Mouse (Mus musculus) CH12F3 (cell line): ENCODE results near the gene Lin52.

ENCODE experiments used
- in situ Hi-C: fragments of 300-500 bp; cut with MboI; formaldehyde crosslinking; loops from 2 replicates; pipeline ENCODE4 v1.14.3; 2020; ENCODE audit warnings: low sequenced_read_pairs

The Lin52 gene

DNA sequence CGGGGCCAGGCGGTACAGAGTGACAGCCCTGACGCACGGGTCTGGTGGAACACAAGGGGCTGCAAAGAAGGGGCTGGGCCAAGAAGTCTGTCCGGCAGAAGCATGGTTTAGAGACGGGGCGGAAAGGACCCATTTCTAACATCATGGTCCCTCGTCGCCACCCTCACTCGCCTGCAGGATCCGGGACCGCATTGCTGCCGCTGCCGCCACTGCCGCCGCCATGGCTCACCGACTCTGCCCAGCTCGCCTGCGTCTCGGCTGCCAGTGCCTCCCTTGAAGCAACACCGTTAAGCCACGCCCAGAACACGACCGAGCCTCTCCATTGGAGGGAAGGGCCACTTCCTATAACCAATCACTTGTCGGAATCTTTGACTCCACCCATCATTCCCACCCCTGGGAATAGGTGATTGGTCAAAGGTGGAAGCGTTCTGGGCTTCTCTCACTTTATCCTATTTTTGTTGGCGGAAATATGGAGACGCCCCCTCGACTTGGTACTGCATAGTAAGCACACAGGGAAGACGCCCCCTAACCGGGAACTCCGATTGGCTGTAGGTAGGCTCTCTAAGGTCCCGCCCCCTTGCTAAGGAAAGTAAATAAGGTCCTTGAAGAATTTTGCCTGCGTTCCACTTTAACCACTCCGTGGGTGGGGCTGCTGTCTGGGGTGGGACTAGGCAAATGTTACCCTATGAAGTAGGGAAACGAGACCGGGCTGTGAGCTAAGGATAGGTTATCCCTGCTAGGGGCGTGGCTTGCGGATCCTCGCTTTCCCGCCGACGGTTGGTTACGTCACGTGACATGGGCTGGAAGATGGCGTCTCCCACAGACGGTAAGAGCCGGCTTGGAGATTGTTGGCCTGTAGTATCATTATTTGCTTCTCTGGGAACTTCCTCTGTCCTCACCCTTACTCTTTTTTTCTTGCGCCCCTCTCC lies at the start of gene Lin52, which contains the start of gene Aldh6a1:
TSS of gene Lin52 (plus strand) at position 705 of the 929 bp plus-strand sequence.
TSS of gene Aldh6a1 (minus strand) at position 287 of the 929 bp plus-strand sequence.
- in situ Hi-C loops = no loop called here

DNA sequence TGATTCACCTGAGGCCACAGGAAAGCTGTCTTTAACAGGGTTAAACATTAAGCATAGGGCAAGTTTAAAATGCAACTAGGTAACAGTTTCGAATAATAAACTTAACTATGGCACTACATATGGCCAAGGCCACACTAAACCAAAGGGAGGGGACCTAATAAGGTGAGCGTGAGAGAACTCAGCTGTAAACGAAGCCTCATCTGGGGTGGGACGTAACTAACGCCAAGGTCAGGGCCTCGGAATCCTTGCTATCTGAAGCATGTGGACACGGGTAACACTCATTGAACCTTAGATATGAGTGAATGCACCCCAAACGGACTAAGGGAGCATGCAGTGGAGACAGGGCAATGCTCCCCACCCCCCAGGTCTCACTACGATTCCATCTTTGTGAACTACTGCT lies 48.3 kb upstream of the Lin52 start:
- in situ Hi-C loops = no loop called here

DNA sequence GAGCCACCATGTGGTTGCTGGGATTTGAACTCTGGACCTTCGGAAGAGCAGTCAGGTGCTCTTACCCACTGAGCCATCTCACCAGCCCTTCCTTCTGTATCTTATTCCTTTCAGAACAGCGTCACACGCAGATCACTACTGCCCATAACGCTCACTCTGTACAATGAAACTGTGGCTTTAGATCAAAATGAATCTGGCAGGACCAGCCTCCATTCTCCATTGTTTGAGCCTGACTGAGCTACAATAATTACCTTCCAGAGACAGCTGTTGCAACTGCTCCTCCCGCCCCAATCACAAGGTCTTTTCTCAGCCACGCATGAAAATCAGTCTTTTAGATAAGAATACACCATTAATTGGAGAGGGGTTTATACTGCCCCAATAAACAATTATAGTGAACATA lies 46.7 kb upstream of the Lin52 start:
- in situ Hi-C loops = no loop called here

DNA sequence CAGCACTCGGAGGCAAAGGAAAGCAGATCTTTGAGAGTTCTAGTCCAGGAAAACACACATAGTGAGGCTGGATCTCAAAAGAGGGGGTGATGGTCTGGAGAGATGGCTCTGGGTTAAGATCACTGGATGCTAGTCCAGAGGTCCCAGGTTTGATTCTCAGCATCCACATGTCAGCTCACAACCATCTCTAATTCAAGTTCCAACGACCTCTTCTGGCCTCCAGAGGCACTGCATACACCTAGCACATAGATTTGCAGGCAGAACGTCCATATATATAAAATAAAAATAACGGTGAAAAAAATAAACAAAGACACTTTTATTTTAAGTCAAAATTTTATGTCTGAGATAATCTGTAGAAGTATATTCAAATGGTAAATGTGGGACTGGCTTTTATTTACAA lies 44.0 kb upstream of the Lin52 start:
- in situ Hi-C loops = no loop called here

DNA sequence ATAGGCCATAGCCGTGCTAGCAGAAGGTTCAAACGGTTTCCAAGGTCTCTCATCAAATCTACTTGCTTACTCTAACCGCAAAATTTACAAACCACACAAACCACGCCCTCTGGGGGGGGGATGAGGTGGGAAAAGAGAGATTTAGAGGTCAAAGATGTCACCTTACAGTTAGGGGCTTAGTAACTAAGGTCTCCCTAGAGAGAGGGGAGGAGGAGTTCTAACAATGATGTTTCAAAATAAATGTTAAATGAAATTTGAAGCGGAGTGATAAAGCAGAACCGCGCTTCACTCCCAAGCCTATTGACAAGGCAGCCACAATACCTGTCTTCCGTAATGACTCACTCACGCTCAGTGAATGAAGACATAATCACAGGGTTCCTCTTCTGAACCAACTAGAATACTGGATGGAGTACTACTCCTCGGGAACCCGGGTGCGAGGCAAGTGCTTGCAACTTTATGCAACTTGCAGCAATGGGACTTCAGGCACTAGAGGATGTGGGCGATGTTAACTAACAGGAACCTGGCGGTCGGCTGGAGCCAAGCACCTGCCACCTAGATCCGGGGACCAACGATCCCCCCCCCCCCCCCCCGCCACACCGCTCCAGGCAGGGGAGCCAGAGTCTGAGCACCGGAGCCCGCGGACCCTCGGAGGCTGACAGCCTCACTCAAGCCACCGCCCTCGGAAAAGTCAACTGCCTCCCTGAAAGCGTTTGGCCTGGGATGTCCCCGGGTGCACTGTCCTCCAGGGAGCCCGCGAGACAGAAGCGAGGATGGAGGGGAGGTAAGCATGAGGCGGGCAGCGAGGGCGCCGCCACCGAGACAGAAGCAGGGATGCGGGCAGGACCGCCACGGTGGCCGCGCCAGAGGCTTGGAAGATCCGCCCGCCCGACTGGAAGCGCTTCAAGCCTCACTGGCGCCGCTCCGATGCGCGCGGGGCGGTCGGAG lies 43.1 kb upstream of the Lin52 start:
- in situ Hi-C loops = no loop called here

DNA sequence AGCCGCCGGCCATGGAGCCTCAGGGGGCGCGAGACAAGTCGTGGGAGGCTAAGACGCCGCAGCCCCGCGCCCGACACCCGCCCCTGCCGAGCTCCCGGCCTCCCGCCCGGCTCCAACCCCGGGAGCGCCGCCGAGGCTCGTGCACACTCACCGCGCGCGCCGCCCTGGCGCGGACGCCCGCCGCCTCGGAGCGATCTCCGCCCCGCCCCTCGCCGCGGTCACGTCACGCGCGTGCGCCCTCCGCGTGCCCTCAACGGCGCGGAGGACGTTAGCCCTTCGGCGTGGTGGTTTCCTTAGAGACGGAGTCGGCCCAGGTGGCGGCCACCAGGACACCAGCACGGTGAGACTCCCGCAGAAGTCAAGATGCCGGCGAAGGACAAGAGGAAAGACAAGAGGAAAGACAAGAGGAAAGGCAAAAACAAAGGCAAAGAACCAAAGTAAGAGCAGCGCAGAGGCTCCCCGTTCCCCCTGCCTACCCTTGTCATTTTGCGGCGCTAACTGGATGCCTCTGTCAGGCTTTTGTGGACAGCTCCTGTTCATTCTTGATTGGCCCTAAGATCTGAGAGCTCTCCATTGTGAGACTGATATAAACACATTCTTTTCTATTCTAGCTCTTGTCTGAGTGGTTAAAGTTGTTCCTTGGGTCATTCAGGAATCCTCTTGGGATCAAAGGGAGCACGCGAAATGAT lies 42.3 kb upstream of the Lin52 start, which contains the start of the genes Entpd5 and Bbof1:
TSS of gene Entpd5 (minus strand) at position 211 of the 689 bp plus-strand sequence.
TSS of gene Bbof1 (plus strand) at position 253 of the 689 bp plus-strand sequence.
- in situ Hi-C loops = no loop called here

DNA sequence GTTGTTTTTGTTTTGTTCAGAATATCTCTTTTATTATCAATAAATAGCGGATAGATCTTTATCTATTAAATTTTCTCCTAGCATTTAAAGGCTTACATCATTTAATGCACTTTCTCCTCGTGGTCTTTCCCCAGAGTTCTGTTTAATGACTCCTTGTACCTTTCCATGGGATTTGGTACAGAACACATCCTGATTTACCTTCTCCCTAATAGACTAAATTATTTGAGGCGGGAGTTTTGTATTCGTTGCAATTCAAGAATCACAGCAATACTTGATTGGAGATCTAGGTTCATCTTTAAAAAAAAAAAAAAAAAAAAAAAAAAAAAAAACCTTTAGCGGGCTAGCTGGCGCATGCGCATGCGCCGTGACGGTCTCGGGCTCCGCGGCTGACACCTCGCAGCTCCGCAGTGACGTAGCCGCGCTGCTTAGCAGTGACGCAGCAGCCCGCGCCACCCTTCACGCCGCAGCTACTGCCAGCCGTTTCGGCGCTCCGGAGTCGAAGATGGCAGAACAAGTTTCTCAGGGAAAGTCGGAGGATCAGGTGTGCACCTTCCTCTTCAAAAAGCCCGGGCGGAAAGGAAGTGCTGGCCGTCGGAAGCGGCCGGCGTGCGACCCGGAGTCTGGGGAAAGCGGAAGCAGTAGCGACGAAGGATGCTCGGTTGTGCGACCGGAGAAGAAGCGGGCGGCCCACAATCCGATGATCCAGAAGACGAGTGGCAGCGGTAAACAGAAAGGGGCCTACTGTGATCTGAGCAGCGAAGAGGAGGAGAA lies 34.2 kb upstream of the Lin52 start, which contains the start of gene Rnf113a2:
TSS of gene Rnf113a2 (plus strand) at position 363 of the 771 bp plus-strand sequence.
- in situ Hi-C loops = no loop called here

DNA sequence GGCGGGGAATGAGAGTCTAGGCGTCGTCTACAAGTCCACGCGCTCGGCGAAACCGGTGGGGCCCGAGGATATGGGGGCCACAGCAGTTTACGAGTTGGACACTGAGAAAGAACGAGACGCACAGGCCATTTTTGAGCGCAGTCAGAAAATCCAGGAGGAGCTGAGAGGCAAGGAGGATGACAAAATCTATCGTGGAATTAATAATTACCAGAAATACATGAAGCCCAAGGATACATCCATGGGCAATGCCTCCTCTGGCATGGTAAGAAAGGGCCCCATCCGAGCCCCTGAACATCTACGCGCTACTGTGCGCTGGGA lies 33.7 kb upstream of the Lin52 start:
- in situ Hi-C loops = no loop called here

DNA sequence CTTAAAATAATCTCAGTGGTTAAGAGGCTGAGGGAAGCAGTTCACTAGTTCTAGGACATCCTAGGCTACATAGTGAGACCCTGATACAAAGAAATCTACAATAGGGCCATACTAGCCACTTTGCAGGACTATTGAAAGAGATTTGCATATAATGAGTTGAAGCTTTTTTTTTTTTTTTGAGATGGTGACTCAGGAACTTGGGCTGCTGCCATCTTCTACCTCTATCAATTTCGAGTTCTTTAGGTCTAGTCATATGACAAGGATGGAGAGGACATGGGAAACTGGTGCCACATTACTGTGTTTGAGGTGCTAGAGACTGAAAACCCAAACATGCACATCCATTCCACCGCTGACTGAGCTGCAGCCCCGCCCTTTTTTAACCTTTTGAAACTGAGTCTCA lies 27.2 kb upstream of the Lin52 start:
- in situ Hi-C loops = no loop called here

DNA sequence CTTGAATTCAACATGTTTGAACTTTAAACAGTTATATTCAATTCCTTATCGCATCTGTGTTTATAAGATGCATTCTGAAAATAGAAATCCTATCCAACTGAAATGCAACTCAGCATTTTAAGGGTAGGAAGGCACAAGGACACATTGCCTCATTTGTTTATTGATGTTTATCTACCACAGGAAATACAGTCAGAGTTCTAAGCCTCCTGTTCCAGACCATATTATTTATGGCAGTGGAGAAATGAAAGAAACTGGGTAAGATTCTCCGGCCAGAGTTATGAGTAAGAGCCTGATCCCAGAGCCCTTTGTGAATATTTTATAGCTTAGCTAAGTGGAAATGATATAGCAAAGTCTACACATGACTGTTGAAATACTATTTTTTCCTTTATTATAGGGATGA lies 21.4 kb upstream of the Lin52 start:
- in situ Hi-C loops = no loop called here

DNA sequence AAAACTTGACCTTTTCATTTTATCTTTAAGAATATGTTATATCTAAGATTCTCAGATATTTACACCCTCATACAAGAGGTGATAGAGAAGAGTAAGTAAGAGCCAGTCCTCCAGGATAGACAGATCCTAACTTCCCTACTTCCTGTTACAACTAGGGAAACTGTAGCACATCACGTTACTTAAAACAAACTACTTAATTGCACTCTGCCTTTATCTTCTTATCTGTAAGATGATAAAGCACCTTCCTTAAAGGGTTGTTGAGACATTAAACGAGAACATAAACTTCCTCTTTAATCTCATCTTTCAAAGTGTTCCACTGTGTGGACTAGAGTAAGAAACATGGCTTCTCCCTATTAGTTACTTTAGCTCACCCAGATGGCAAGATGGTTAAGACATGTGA lies 12.5 kb upstream of the Lin52 start:
- in situ Hi-C loops = no loop called here

DNA sequence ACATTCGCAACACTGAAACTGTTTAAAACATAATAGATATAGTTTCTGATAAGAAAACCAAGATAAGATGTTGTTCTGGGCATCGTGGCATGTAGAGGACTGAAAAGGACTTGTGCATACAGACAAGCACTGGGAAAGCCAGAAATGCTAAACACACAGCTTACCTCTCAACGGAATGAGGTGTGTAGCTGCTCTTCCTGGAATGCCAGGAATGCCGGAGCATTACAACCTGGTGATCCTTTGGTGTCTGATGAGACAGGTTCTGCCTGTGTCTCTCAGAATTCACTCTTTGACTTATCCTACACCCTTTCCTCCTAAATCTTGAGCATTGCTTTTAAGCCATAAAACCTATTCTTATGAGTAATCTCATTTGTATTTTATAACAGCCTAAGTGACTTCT lies 8.7 kb upstream of the Lin52 start:
- in situ Hi-C loops = no loop called here

DNA sequence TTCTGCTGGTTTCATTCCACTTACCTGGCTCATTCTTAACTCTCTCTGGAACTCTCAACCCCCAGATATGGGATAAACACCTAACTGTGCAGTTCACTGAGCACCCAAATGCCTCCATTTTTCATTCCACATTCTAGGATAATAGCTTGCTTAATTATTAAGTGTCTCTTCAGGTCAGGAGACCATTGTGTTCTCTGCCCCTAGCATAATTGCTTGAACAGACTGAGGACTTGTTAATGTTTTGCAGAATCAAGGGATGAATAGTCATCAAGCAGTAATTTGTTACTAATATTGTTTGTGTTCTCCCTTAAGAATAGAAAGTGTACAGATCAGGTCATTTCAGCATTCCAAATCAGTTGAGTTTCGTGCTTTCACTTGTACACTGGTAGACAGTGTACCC lies 3.8 kb upstream of the Lin52 start:
- in situ Hi-C loops = no loop called here

DNA sequence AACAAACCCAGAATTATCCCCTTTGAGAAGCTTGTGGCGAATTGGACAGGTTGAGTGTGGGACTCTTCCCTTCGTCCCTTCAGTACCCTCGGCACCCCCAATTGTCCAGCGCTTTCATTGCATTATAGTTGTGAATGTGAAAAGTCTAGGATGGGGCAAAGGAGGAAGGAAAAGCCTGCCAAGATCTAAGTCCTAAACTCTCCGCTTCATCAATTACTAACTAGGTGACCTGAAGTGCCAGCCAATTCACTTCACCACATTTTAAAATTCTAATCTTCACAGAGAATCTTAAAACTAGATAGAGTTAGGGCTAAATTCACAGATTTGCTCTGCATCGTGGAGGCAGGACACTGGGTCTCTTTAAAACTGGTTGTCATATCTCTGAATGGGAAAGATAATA lies 3.0 kb upstream of the Lin52 start:
- in situ Hi-C loops = no loop called here

DNA sequence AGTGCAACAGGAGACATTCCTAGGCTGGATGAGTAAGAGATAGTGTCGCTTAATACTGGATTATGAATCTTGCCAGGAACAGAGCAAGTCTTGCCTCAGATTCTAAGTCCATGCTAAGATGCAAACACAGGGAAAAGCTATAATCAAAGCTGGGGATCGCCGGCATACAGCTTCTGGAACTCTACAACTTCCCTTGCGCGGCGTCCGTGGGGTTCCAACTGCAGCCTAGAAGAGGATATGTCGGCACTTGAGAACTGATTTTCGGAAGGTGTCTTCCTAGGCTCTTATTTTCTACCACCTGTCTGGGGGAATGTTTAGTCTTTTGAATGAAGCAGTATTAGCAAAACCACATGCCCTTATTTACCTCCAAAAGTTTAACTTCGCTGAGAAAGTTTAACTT lies 1.3 kb upstream of the Lin52 start:
- in situ Hi-C loops = no loop called here

DNA sequence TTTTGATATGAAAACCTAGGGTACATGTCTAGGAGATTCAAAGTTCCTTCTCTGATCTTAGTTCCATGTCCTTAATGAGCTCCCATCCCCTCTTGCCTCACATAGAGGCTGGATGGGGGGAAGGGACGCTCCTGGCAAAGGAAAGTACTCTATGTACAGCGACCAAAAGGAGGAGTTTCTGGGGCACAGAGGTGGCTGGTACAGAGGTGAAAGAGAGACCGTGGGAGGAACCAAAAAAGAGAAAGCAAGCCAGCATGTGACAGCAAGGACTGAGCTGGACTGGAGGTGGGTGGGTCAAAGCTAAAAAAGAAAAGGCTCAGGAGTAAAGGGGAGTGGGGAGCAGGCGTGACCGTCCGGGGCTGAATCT lies 888 bp upstream of the Lin52 start:
- in situ Hi-C loops = no loop called here

DNA sequence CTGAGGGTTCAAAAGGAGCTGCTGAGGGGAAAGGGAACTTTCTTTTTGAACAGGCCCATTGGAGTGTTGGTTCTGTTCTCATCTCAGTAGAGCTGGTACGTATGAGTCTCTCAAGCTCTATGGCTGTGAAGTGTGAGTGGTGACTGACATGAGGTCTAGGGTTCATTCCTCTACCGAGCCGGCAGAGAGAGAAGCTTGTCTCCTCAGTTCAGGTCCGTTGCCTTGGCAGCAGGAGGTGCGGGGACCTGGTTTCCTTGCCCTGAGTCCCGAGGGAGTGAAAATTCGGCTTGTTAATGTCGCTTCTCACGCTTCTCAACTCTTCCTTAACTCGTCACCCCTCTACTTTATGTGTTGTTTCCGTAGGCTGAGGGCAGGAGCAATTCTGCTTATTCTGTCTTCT lies 579 bp downstream of the Lin52 start:
- in situ Hi-C loops = no loop called here

DNA sequence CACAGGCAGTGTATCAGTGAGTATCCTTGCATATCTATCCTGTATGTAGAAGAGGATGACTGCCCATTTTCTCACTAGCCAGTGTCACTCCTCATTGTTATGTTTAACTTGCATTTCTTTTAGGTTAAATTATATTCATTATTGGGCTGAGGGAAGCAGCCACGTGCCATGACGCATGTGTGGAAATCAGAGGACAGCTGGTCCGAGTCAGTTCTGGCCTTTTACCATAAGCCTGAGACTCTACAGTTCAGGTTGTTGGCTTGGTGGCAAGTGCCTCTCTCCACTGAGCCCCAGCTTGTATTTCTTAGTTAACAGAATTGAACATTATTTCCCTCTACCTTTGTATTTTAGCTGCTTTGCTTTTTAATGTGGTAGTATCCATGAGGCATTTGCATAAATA lies 5.7 kb downstream of the Lin52 start:
- in situ Hi-C loops = no loop called here

DNA sequence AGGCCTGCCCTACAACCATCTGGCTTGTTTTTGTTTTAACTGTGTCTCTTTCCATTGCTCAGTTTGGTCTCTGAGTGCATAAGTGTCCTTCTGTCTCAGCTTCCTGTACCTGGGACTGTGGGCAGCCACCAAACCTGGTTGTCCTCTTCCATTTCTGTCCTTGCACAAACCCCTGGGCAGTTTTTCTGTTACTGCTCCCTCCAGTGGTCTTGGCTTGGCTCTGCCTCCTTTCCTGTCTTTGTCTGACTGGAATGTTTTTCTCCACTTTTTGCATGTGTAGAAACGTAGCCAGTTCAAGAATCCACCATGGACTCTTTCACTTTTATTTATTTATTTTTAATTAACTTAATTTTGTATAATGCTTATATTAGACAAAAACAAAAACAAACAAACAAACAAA lies 8.6 kb downstream of the Lin52 start:
- in situ Hi-C loops = no loop called here

DNA sequence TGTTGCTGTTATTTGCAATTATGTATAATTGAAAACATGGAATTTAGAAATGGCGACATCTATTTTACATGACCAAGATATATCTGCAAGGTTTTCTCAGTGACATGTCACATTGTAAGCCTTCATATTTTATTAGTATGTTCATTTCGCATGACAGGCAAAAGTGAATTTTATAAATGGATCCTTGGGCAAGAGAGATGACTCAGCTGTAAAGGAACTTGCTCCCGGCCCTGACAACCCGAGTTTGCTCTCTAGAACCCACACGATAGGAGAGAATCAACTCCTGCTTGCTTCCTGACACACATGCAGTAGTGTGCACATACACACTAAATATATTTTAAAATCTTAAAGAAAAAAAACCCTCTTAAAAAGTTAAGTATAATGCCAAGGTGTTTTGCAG lies 10.2 kb downstream of the Lin52 start:
- in situ Hi-C loops = no loop called here
